In genomic region chr2:172597056-172597455, GRCm38 (mm10) we compare ENCODE assay signal across 30 mouse cellular contexts. TPM values are rescaled to one million over a fixed set of nuclear protein-coding genes. Genes with fewer than 3 reads are reported as not detected.
DNase-seq lines count a peak whose midpoint lies in the region; ATAC-seq and TF ChIP-seq lines count a peak whose summit lies in the region.
"Had no signal": no experiment of that assay in that cellular context is flagged by ENCODE, and none has a peak within 500 bp of the region (broad histone marks: within the 10 kb centered on the region; RNA-seq: fewer than 3 reads in every experiment).

No protein-coding gene starts in this region.

- no peaks in the 10 kb centered on the region; the same call in 1 of the 2 replicates for H3K4me1 ChIP-seq in embryonic facial prominence, embryonic 11.5 days (ENCODE audit: control insufficient read depth, insufficient read depth, low read length)
- H3K4me1 ChIP-seq: heart, embryonic 12.5 days; heart, embryonic 15.5 days; hindbrain, embryonic 10.5 days; hindbrain, embryonic 13.5 days had no signal

- no peak overlapping the region for H3K9ac ChIP-seq in embryonic facial prominence, embryonic 11.5 days (replicated peaks; ENCODE audit: low read length)
- H3K9ac ChIP-seq: embryonic facial prominence, embryonic 12.5 days; heart, embryonic 12.5 days; heart, embryonic 15.5 days; hindbrain, embryonic 13.5 days had no signal

- no peaks in the 10 kb centered on the region for H3K79me2 ChIP-seq in C2C12 (ENCODE audit: control insufficient read depth, insufficient read depth)
- no peaks in the 10 kb centered on the region for H3K79me2 ChIP-seq in myocyte (ENCODE audit: control insufficient read depth, insufficient read depth)

- H3K4me2 ChIP-seq in embryonic facial prominence, embryonic 11.5 days (ENCODE audit: low read depth, low read length) = no peak overlapping the region
- H3K4me2 ChIP-seq in myocyte (ENCODE audit: low read depth) = peak overlapping the region; percentile 55
- H3K4me2 ChIP-seq: embryonic facial prominence, embryonic 12.5 days; heart, embryonic 12.5 days; heart, embryonic 15.5 days; hindbrain, embryonic 13.5 days had no signal

- no peak for ATAC-seq in embryonic facial prominence, embryonic 11.5 days (replicated peaks; ENCODE audit: insufficient number of reproducible peaks, low FRiP score, low TSS enrichment, low read depth)
- ATAC-seq: forebrain, embryonic 14.5 days; hindbrain, embryonic 16.5 days; inflammation-experienced regulatory T-cells, adult 6 months; intestine, embryonic 16.5 days had no signal

- peak; percentile 13 for DNase-seq in 3T3-L1 (ENCODE audit: low read depth, low spot score)
- peak; percentile 35 for DNase-seq in embryonic facial prominence, embryonic 11.5 days (ENCODE audit: low spot score)
- no peak for DNase-seq in ovary, postnatal 10 days (ENCODE audit: low spot score)
- no peak for DNase-seq in left cerebral cortex, adult 8-10 months (ENCODE audit: low spot score in 2 of 2)
- DNase-seq: adrenal gland, adult 2 months; adrenal gland, postnatal 14 days; cerebellum, adult 11 months; cerebellum, adult 2 months; cerebellum, postnatal 10 days; cerebellum, postnatal 36 days; embryo, embryonic 11 days; gastrocnemius, postnatal 25 days; heart, adult 18-20 months; heart, postnatal 10 days; heart, postnatal 36 days had no signal

- no peak overlapping the region for H3K27ac ChIP-seq in embryonic facial prominence, embryonic 11.5 days (replicated peaks; ENCODE audit: low read depth, low read length)
- H3K27ac ChIP-seq: embryonic facial prominence, embryonic 12.5 days; heart, embryonic 15.5 days; hindbrain, embryonic 10.5 days; hindbrain, embryonic 13.5 days had no signal

- no peak overlapping the region for H3ac ChIP-seq in C2C12 (ENCODE audit: control insufficient read depth, insufficient read length, low read depth)
- H3ac ChIP-seq in myocyte (ENCODE audit: control insufficient read depth, insufficient read length) = no peak overlapping the region

- no peaks in the 10 kb centered on the region for H3K79me3 ChIP-seq in C2C12 (ENCODE audit: low read depth)

- WGBS in embryonic facial prominence, embryonic 11.5 days = 37% methylated on average over 7 of the region's 7 CpGs

- TF ChIP-seq CTCF in C2C12 (IDR thresholded peaks at IDR 0.05; ENCODE audit: control insufficient read depth, insufficient read depth, insufficient read length) = no peak

- no peaks in the 10 kb centered on the region for H3K27me3 ChIP-seq in C2C12 (ENCODE audit: control insufficient read depth, insufficient read depth, insufficient read length)
- no peaks in the 10 kb centered on the region for H3K27me3 ChIP-seq in embryonic facial prominence, embryonic 11.5 days (ENCODE audit: control insufficient read depth, insufficient read depth, low read length)
- no peaks in the 10 kb centered on the region for H3K27me3 ChIP-seq in myocyte (ENCODE audit: control insufficient read depth, insufficient read depth, insufficient read length)
- H3K27me3 ChIP-seq: embryonic facial prominence, embryonic 12.5 days; heart, embryonic 12.5 days; heart, embryonic 15.5 days had no signal

- H3K9me3 ChIP-seq in embryonic facial prominence, embryonic 11.5 days (replicated peaks; ENCODE audit: control insufficient read depth, low read length) = no peaks in the 10 kb centered on the region
- H3K9me3 ChIP-seq: embryonic facial prominence, embryonic 12.5 days; heart, embryonic 12.5 days; heart, embryonic 15.5 days; hindbrain, embryonic 10.5 days; hindbrain, embryonic 13.5 days had no signal

- TF ChIP-seq POLR2A in myocyte (IDR thresholded peaks at IDR 0.05; ENCODE audit: insufficient read length, low read depth) = no peak

- H3K36me3 ChIP-seq in C2C12 (ENCODE audit: control insufficient read depth, insufficient read depth) = no peaks in the 10 kb centered on the region
- H3K36me3 ChIP-seq in embryonic facial prominence, embryonic 11.5 days (replicated peaks; ENCODE audit: control insufficient read depth, insufficient read depth, low read depth, low read length) = no peaks in the 10 kb centered on the region
- no peaks in the 10 kb centered on the region for H3K36me3 ChIP-seq in myocyte (ENCODE audit: control insufficient read depth, insufficient read depth)
- H3K36me3 ChIP-seq: embryonic facial prominence, embryonic 12.5 days; G1E; heart, embryonic 12.5 days; heart, embryonic 15.5 days; hindbrain, embryonic 10.5 days; hindbrain, embryonic 13.5 days had no signal

- H3K4me3 ChIP-seq in C2C12 (ENCODE audit: insufficient read depth, poor library complexity, severe bottlenecking) = no peak overlapping the region
- H3K4me3 ChIP-seq in embryonic facial prominence, embryonic 11.5 days (ENCODE audit: low read depth, low read length) = no peak overlapping the region
- H3K4me3 ChIP-seq in myocyte = no peak overlapping the region
- H3K4me3 ChIP-seq: embryonic facial prominence, embryonic 12.5 days; erythroblast, embryonic 14.5 days; heart, embryonic 12.5 days; heart, embryonic 15.5 days; hindbrain, embryonic 10.5 days; hindbrain, embryonic 13.5 days had no signal

TF ChIP-seq in C2C12, 6 proteins besides CTCF, POLR2A, EP300 and RAD21:
- TF ChIP-seq CEBPB (IDR thresholded peaks at IDR 0.05; ENCODE audit: low read depth) (peak; percentile 2), FOSL1 (IDR thresholded peaks at IDR 0.05; ENCODE audit: insufficient read depth, low read length, poor library complexity, severe bottlenecking) (no peak)

TF ChIP-seq in myocyte, 11 proteins besides CTCF, POLR2A, EP300 and RAD21:
- no peak for TF ChIP-seq MYOG (IDR thresholded peaks at IDR 0.05; ENCODE audit: control insufficient read depth in 1 of 3, insufficient read depth in 1 of 3, insufficient read length in 2 of 3, low read depth in 2 of 3)
- no peak for TF ChIP-seq POLR2AphosphoS2 (IDR thresholded peaks at IDR 0.05; ENCODE audit: insufficient read length, low read depth)
- no peak for TF ChIP-seq REST (IDR thresholded peaks at IDR 0.05; ENCODE audit: insufficient read depth, insufficient read length)
- no peak for TF ChIP-seq MAX (IDR thresholded peaks at IDR 0.05; ENCODE audit: low read depth)
- no peak for TF ChIP-seq USF1 (IDR thresholded peaks at IDR 0.05; ENCODE audit: low read depth)
- no peak for TF ChIP-seq CEBPB (IDR thresholded peaks at IDR 0.05; ENCODE audit: insufficient read depth, poor library complexity, severe bottlenecking)
- TF ChIP-seq TCF12 (IDR thresholded peaks at IDR 0.05; ENCODE audit: insufficient read depth, poor library complexity, severe bottlenecking) = no peak
- TF ChIP-seq TCF3 (IDR thresholded peaks at IDR 0.05; ENCODE audit: insufficient read length, low read depth) = no peak

RNA-seq across cellular contexts. Expression of gene Tfap2c, which starts 47.7 kb away (rescaled TPM):
- polyA plus RNA-seq in C2C12 (2012; fragmentation: generic; extraction: Trizol) = 0.04 TPM
- 16.5 and 17.9 TPM in 2 replicates for polyA plus RNA-seq in embryonic facial prominence, embryonic 11.5 days (2014; fragmentation: Nextera tagmentation; extraction: Ambion mirVana)
- polyA plus RNA-seq in myocyte (2012; fragmentation: generic; extraction: Trizol) = not detected
- total RNA-seq in left cerebral cortex, adult 8-10 months (2022) = under 1 TPM; 0.12 to 0.16 (median 0.13) TPM
- total RNA-seq: adrenal gland, adult 2 months; adrenal gland, postnatal 14 days; CH12.LX; gastrocnemius, adult 8-10 months; gastrocnemius, postnatal 25 days; heart, adult 18-20 months; heart, postnatal 10 days; heart, postnatal 36 days had no signal
- polyA plus RNA-seq: adrenal gland, adult 2 months; erythroblast, embryonic 14.5 days; G1E; inflammation-experienced regulatory T-cells, adult 6 months had no signal

Comparison
In these comparisons a context has a peak if more than half of its experiments do, and no peak if none do; other contexts are left out.
1. DNase-seq: peak in 3T3-L1 (single experiment) and embryonic facial prominence, embryonic 11.5 days (single experiment); none in ovary, postnatal 10 days (single experiment) and left cerebral cortex, adult 8-10 months (0 of 2).
2. RNA of gene Tfap2c, which starts 47.7 kb away (polyA plus RNA-seq): 16.5 to 17.9 TPM in embryonic facial prominence, embryonic 11.5 days; 0.04 TPM in C2C12 (single experiment) and not detected in myocyte (single experiment); every median in the first group is over 10 times any median in the second.